Mouse (Mus musculus): ENCODE measurements around the gene H2-Q10. TPM values are rescaled to one million over a fixed set of nuclear protein-coding genes. Genes with fewer than 3 reads are reported as not detected.
"Not testable (repeated sequence)": the region's sequence is repeated elsewhere in the genome, so short reads cannot be mapped to it uniquely, and the experiment has no call there.

The H2-Q10 gene
- polyA plus RNA-seq, 1 experiment from 2014 or later: 0.07 TPM

GRCm38 (mm10) chr17:35497124-35497523 is 27.2 kb downstream of the H2-Q10 start:
- 89% methylated on average over 5 of the region's 7 CpGs for WGBS (ENCODE audit: missing documents)
- H3K36me3 ChIP-seq (ENCODE audit: inconsistent target): no peaks in the 10 kb centered on the region
- H3K4me3 ChIP-seq (ENCODE audit: inconsistent target): no peak overlapping the region
- H3K79me2 ChIP-seq (ENCODE audit: inconsistent target): no peaks in the 10 kb centered on the region
- H3K27ac ChIP-seq: no peak overlapping the region

- H3K27ac ChIP-seq: no peak overlapping the region
- H3K36me3 ChIP-seq (ENCODE audit: inconsistent target): no peaks in the 10 kb centered on the region
- no peaks in the 10 kb centered on the region for H3K79me2 ChIP-seq (ENCODE audit: inconsistent target)
- no peak overlapping the region for H3K4me3 ChIP-seq (ENCODE audit: inconsistent target)
- 23% methylated on average over 6 of the region's 6 CpGs for WGBS (ENCODE audit: missing documents)
These were observed 32.3 kb downstream of the H2-Q10 start for GRCm38 (mm10) chr17:35502226-35502625.

GRCm38 (mm10) chr17:35502762-35503161 is 32.9 kb downstream of the H2-Q10 start:
- Histone ChIP-seq H3K4me3 (ENCODE audit: inconsistent target) (no peak overlapping the region), H3K79me2 (ENCODE audit: inconsistent target) (no peaks in the 10 kb centered on the region), H3K27ac (no peak overlapping the region), H3K36me3 (ENCODE audit: inconsistent target) (no peaks in the 10 kb centered on the region)
- WGBS (ENCODE audit: missing documents): 72% methylated on average over 5 of the region's 5 CpGs

GRCm38 (mm10) chr17:35503849-35504248 is 34.0 kb downstream of the H2-Q10 start:
- no peak overlapping the region for H3K27ac ChIP-seq
- H3K36me3 ChIP-seq (ENCODE audit: inconsistent target): no peaks in the 10 kb centered on the region
- H3K79me2 ChIP-seq (ENCODE audit: inconsistent target): no peaks in the 10 kb centered on the region
- no peak overlapping the region for H3K4me3 ChIP-seq (ENCODE audit: inconsistent target)
- WGBS (ENCODE audit: missing documents): 35% methylated on average over 5 of the region's 5 CpGs

- no peak overlapping the region for H3K4me3 ChIP-seq (ENCODE audit: inconsistent target)
- no peaks in the 10 kb centered on the region for H3K79me2 ChIP-seq (ENCODE audit: inconsistent target)
- 40% methylated on average over 8 of the region's 8 CpGs for WGBS (ENCODE audit: missing documents)
- no peak overlapping the region for H3K27ac ChIP-seq
- H3K36me3 ChIP-seq (ENCODE audit: inconsistent target): no peaks in the 10 kb centered on the region
These were observed 35.0 kb downstream of the H2-Q10 start for GRCm38 (mm10) chr17:35504628-35505481.

GRCm38 (mm10) chr17:35505776-35506175 is 35.9 kb downstream of the H2-Q10 start, which contains the start of gene Pou5f1:
Gene Pou5f1 (plus strand): TSS chr17:35506018.
- H3K36me3 ChIP-seq (ENCODE audit: inconsistent target): no peaks in the 10 kb centered on the region
- H3K79me2 ChIP-seq (ENCODE audit: inconsistent target): no peaks in the 10 kb centered on the region
- no peak within 1 kb of the TSS for H3K27ac ChIP-seq
- WGBS (ENCODE audit: missing documents): 55% methylated on average over 13 of the region's 13 CpGs
- no peak within 1 kb of the TSS for H3K4me3 ChIP-seq (ENCODE audit: inconsistent target)

- WGBS (ENCODE audit: missing documents): 30% methylated on average over 10 of the region's 10 CpGs
- Histone ChIP-seq H3K79me2 (ENCODE audit: inconsistent target) (no peaks in the 10 kb centered on the region), H3K27ac (no peak overlapping the region), H3K4me3 (ENCODE audit: inconsistent target) (no peak overlapping the region), H3K36me3 (ENCODE audit: inconsistent target) (no peaks in the 10 kb centered on the region)
These were observed 37.0 kb downstream of the H2-Q10 start for GRCm38 (mm10) chr17:35506881-35507280.

GRCm38 (mm10) chr17:35507556-35508260 is 37.8 kb downstream of the H2-Q10 start:
- Histone ChIP-seq H3K36me3 (ENCODE audit: inconsistent target) (no peaks in the 10 kb centered on the region), H3K4me3 (ENCODE audit: inconsistent target) (no peak overlapping the region), H3K27ac (no peak overlapping the region), H3K79me2 (ENCODE audit: inconsistent target) (no peaks in the 10 kb centered on the region)
- WGBS (ENCODE audit: missing documents): 17% methylated on average over 13 of the region's 13 CpGs

- 45% methylated on average over 3 of the region's 5 CpGs for WGBS (ENCODE audit: missing documents)
These were observed 38.4 kb downstream of the H2-Q10 start for GRCm38 (mm10) chr17:35508279-35508678.

GRCm38 (mm10) chr17:35509284-35509683 is 39.4 kb downstream of the H2-Q10 start:
- 6% methylated on average over 8 of the region's 8 CpGs for WGBS (ENCODE audit: missing documents)

More at GRCm38 (mm10) chr17:35508279-35508678, 38.4 kb downstream of the H2-Q10 start:
- H3K27ac ChIP-seq; H3K4me3 ChIP-seq (ENCODE audit: inconsistent target); H3K79me2 ChIP-seq (ENCODE audit: inconsistent target); H3K36me3 ChIP-seq (ENCODE audit: inconsistent target): not testable (repeated sequence)

GRCm38 (mm10) chr17:35512916-35513626 is 43.2 kb downstream of the H2-Q10 start:
- 95% methylated on average over 7 of the region's 7 CpGs for WGBS (ENCODE audit: missing documents)

More at GRCm38 (mm10) chr17:35509284-35509683, 39.4 kb downstream of the H2-Q10 start:
- Histone ChIP-seq H3K79me2 (ENCODE audit: inconsistent target) (no peaks in the 10 kb centered on the region), H3K4me3 (ENCODE audit: inconsistent target) (no peak overlapping the region), H3K36me3 (ENCODE audit: inconsistent target) (no peaks in the 10 kb centered on the region), H3K27ac (no peak overlapping the region)

GRCm38 (mm10) chr17:35513886-35514285 is 44.0 kb downstream of the H2-Q10 start:
- H3K79me2 ChIP-seq (ENCODE audit: inconsistent target): no peaks in the 10 kb centered on the region
- no peak overlapping the region for H3K27ac ChIP-seq
- no peak overlapping the region for H3K4me3 ChIP-seq (ENCODE audit: inconsistent target)
- H3K36me3 ChIP-seq (ENCODE audit: inconsistent target): no peaks in the 10 kb centered on the region
- 33% methylated on average over 2 of the region's 2 CpGs for WGBS (ENCODE audit: missing documents)

More at GRCm38 (mm10) chr17:35512916-35513626, 43.2 kb downstream of the H2-Q10 start:
- H3K36me3 ChIP-seq (ENCODE audit: inconsistent target): no peaks in the 10 kb centered on the region
- H3K4me3 ChIP-seq (ENCODE audit: inconsistent target): no peak overlapping the region
- no peak overlapping the region for H3K27ac ChIP-seq
- no peaks in the 10 kb centered on the region for H3K79me2 ChIP-seq (ENCODE audit: inconsistent target)

- Histone ChIP-seq H3K79me2 (ENCODE audit: inconsistent target) (no peaks in the 10 kb centered on the region), H3K36me3 (ENCODE audit: inconsistent target) (no peaks in the 10 kb centered on the region), H3K27ac (no peak overlapping the region), H3K4me3 (ENCODE audit: inconsistent target) (no peak overlapping the region)
- WGBS (ENCODE audit: missing documents): 90% methylated on average over 6 of the region's 6 CpGs
These were observed 44.9 kb downstream of the H2-Q10 start for GRCm38 (mm10) chr17:35514756-35515155.

GRCm38 (mm10) chr17:35515911-35516640 is 46.2 kb downstream of the H2-Q10 start:
- Histone ChIP-seq H3K27ac (peak overlapping the region; percentile 28), H3K36me3 (ENCODE audit: inconsistent target) (no peaks in the 10 kb centered on the region), H3K4me3 (ENCODE audit: inconsistent target) (peak overlapping the region; percentile 66), H3K79me2 (ENCODE audit: inconsistent target) (no peaks in the 10 kb centered on the region)
- 30% methylated on average over 24 of the region's 25 CpGs for WGBS (ENCODE audit: missing documents)

All from macrophage (primary cell).